Mouse (Mus musculus): ENCODE measurements around the gene Cltb. TPM values are rescaled to one million over a fixed set of nuclear protein-coding genes. Genes with fewer than 3 reads are reported as not detected.

The Cltb gene
- polyA plus RNA-seq, 1 experiment = 16.9 TPM

- TF ChIP-seq POLR2A (IDR thresholded peaks at IDR 0.05; ENCODE audit: low read depth, low read length) = no peak
- TF ChIP-seq CTCF (IDR thresholded peaks at IDR 0.05; ENCODE audit: extremely low read depth, insufficient read depth, insufficient read length, insufficient replicate concordance) = no peak
- Histone ChIP-seq H3K27me3 (ENCODE audit: control insufficient read depth, insufficient read depth, low read length) (no peaks in the 10 kb centered on the region), H3K27ac (ENCODE audit: insufficient read depth, low read length) (no peak overlapping the region), H3K4me1 (ENCODE audit: control insufficient read depth, insufficient read depth, insufficient read length) (no peaks in the 10 kb centered on the region), H3K36me3 (ENCODE audit: control insufficient read depth, insufficient read depth, low read length) (peaks cover 55% of the 10 kb centered on the region), H3K4me3 (ENCODE audit: extremely low read depth, insufficient read depth, insufficient read length) (no peak overlapping the region)
- DNase-seq (ENCODE audit: low read depth in 1 of 2, low spot score in 2 of 2) = no peak
- 93% methylated on average over 1 of the region's 1 CpGs for WGBS
Observed at GRCm38 (mm10) chr13:54557652-54558051, 53.5 kb downstream of the Cltb start.

DNA sequence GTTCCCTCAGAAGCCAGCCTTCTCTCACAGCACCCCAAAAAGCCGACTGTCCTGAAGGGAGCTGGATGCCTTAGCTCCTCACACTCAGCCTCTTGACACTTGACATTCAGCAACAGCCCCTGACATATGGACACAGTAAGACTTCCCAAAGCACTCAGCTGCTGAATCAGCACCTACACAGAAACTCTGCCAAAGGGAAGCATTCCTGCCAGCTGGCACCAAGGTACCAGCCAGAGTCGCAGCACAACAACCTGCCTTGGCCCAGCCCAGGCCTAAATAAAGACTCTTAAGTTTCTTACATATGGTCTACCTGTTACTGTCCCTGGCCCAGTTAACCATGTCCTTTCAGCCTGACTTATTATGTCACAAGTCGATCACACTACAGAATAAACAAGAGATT is 54.3 kb downstream of the Cltb start:
- WGBS = 92% methylated on average over 3 of the region's 3 CpGs
- H3K36me3 ChIP-seq (ENCODE audit: control insufficient read depth, insufficient read depth, low read length) = peaks cover 59% of the 10 kb centered on the region
- H3K4me3 ChIP-seq (ENCODE audit: extremely low read depth, insufficient read depth, insufficient read length) = no peak overlapping the region
- H3K4me1 ChIP-seq (ENCODE audit: control insufficient read depth, insufficient read depth, insufficient read length) = no peaks in the 10 kb centered on the region
- H3K27ac ChIP-seq (ENCODE audit: insufficient read depth, low read length) = no peak overlapping the region
- TF ChIP-seq CTCF (IDR thresholded peaks at IDR 0.05; ENCODE audit: extremely low read depth, insufficient read depth, insufficient read length, insufficient replicate concordance) (no peak), POLR2A (IDR thresholded peaks at IDR 0.05; ENCODE audit: low read depth, low read length) (no peak)
- no peak for DNase-seq (ENCODE audit: low read depth in 1 of 2, low spot score in 2 of 2)
- H3K27me3 ChIP-seq (ENCODE audit: control insufficient read depth, insufficient read depth, low read length) = no peaks in the 10 kb centered on the region

DNA sequence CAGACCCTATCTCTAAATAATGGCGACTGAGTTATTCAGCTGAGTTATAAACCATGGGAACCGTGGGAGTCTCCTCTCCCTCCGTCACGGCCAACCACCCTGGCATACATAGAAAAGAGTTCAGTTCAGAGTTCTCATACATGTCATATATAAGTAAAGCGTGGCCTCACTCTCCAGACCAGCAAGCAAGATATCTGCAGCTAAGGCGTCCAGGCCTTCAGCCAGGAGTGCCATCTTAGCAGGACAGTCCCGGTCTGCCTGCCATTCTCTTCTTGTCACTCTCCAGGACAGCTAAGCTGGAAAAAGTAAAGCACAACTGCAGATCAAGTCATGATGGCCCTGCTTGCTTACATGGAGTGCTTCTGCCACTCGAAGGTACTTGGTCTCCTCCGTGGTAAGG is 55.0 kb downstream of the Cltb start:
- Histone ChIP-seq H3K4me1 (ENCODE audit: control insufficient read depth, insufficient read depth, insufficient read length) (no peaks in the 10 kb centered on the region), H3K4me3 (ENCODE audit: extremely low read depth, insufficient read depth, insufficient read length) (no peak overlapping the region), H3K36me3 (ENCODE audit: control insufficient read depth, insufficient read depth, low read length) (peaks cover 57% of the 10 kb centered on the region), H3K27ac (ENCODE audit: insufficient read depth, low read length) (no peak overlapping the region), H3K27me3 (ENCODE audit: control insufficient read depth, insufficient read depth, low read length) (no peaks in the 10 kb centered on the region)
- WGBS = 96% methylated on average over 9 of the region's 9 CpGs
- TF ChIP-seq CTCF (IDR thresholded peaks at IDR 0.05; ENCODE audit: extremely low read depth, insufficient read depth, insufficient read length, insufficient replicate concordance) = no peak
- no peak for TF ChIP-seq POLR2A (IDR thresholded peaks at IDR 0.05; ENCODE audit: low read depth, low read length)
- DNase-seq (ENCODE audit: low read depth in 1 of 2, low spot score in 2 of 2) = no peak

GRCm38 (mm10) chr13:54548036-54548435 is 63.1 kb downstream of the Cltb start:
- 94% methylated on average over 7 of the region's 7 CpGs for WGBS
- Histone ChIP-seq H3K4me1 (ENCODE audit: control insufficient read depth, insufficient read depth, insufficient read length) (no peaks in the 10 kb centered on the region), H3K27me3 (ENCODE audit: control insufficient read depth, insufficient read depth, low read length) (no peaks in the 10 kb centered on the region), H3K4me3 (ENCODE audit: extremely low read depth, insufficient read depth, insufficient read length) (no peak overlapping the region), H3K27ac (ENCODE audit: insufficient read depth, low read length) (no peak overlapping the region), H3K36me3 (ENCODE audit: control insufficient read depth, insufficient read depth, low read length) (peaks cover 24% of the 10 kb centered on the region)
- TF ChIP-seq CTCF (IDR thresholded peaks at IDR 0.05; ENCODE audit: extremely low read depth, insufficient read depth, insufficient read length, insufficient replicate concordance) (no peak), POLR2A (IDR thresholded peaks at IDR 0.05; ENCODE audit: low read depth, low read length) (no peak)
- DNase-seq (ENCODE audit: low read depth in 1 of 2, low spot score in 2 of 2) = no peak

Other genes starting within 250 kb of the Cltb start
- 3.5 and 4.3 TPM in 2 replicates for gene Cplx2, start 240.0 kb downstream of the Cltb start, polyA plus RNA-seq (2012; rRNA removed)
- gene Thoc3, start 142.5 kb downstream of the Cltb start, polyA plus RNA-seq (2012; rRNA removed) = 21.0 and 38.9 TPM in 2 replicates
- 6.7 and 7.3 TPM in 2 replicates for gene Simc1, start 107.6 kb downstream of the Cltb start, polyA plus RNA-seq (2012; rRNA removed)
- 39.8 and 42.9 TPM in 2 replicates for gene 4833439L19Rik, start 45.9 kb downstream of the Cltb start, polyA plus RNA-seq (2012; rRNA removed)
- 16.4 and 25.5 TPM in 2 replicates for gene Arl10, start 36.3 kb downstream of the Cltb start, polyA plus RNA-seq (2012; rRNA removed)
- 6.7 and 7.0 TPM in 2 replicates for gene Nop16, start 21.3 kb downstream of the Cltb start, polyA plus RNA-seq (2012; rRNA removed)
- gene Higd2a, start 21.1 kb downstream of the Cltb start, polyA plus RNA-seq (2012; rRNA removed) = 68.3 and 86.0 TPM in 2 replicates
- 13.3 and 14.4 TPM in 2 replicates for gene Faf2, start 10.4 kb upstream of the Cltb start, polyA plus RNA-seq (2012; rRNA removed)
- 262 and 359 TPM in 2 replicates for gene Rnf44, start 82.6 kb upstream of the Cltb start, polyA plus RNA-seq (2012; rRNA removed)
- gene Cdhr2, start 90.1 kb upstream of the Cltb start, polyA plus RNA-seq (2012; rRNA removed) = 0.04 and 0.11 TPM in 2 replicates
- gene Gprin1, start 138.5 kb upstream of the Cltb start, polyA plus RNA-seq (2012; rRNA removed) = 0.05 and 0.06 TPM in 2 replicates
- 0.16 and 0.22 TPM in 2 replicates for gene Sncb, start 155.3 kb upstream of the Cltb start, polyA plus RNA-seq (2012; rRNA removed)
- not detected in 2 replicates for gene Eif4e1b, start 172.7 kb upstream of the Cltb start, polyA plus RNA-seq (2012; rRNA removed)
- 5.2 and 6.2 TPM in 2 replicates for gene Tspan17, start 178.0 kb upstream of the Cltb start, polyA plus RNA-seq (2012; rRNA removed)